Mouse (Mus musculus): ENCODE results near the gene Manf. TPM values are rescaled to one million over a fixed set of nuclear protein-coding genes. Genes with fewer than 3 reads are reported as not detected.

Gene Manf
- total and polyA plus RNA-seq, 3 experiments: 10.1 to 202 (median 178) TPM

- DNase-seq: no peak
- H3K79me2 ChIP-seq (replicated peaks; ENCODE audit: control insufficient read depth, insufficient read depth, low read length): no peaks in the 10 kb centered on the region
- H3K36me3 ChIP-seq (ENCODE audit: control insufficient read depth, insufficient read depth, low read length): peaks cover 2% of the 10 kb centered on the region
- 87% methylated on average over 11 of the region's 11 CpGs for WGBS
- H3K4me3 ChIP-seq: no peak overlapping the region
- H3K9ac ChIP-seq (ENCODE audit: low read depth, low read length): no peak overlapping the region
- TF ChIP-seq CTCF (IDR thresholded peaks at IDR 0.05) (no peak), POLR2A (IDR thresholded peaks at IDR 0.05; ENCODE audit: insufficient read depth, low read depth, low read length) (no peak), EP300 (IDR thresholded peaks at IDR 0.05; ENCODE audit: insufficient read depth, low read depth, low read length) (no peak)
- H3K27me3 ChIP-seq (ENCODE audit: control insufficient read depth, insufficient read depth, low read length): no peaks in the 10 kb centered on the region
- intact Hi-C loops (cut with DNase I): no loop called here
- no peaks in the 10 kb centered on the region for H3K4me1 ChIP-seq (ENCODE audit: control insufficient read depth, insufficient read depth, low read length)
- no peak overlapping the region for H3K27ac ChIP-seq
These were observed 33.7 kb downstream of the Manf start for GRCm38 (mm10) chr9:106858036-106858435.

GRCm38 (mm10) chr9:106856664-106857063, 35.1 kb downstream of the Manf start:
- TF ChIP-seq EP300 (IDR thresholded peaks at IDR 0.05; ENCODE audit: insufficient read depth, low read depth, low read length): no peak
- TF ChIP-seq CTCF (IDR thresholded peaks at IDR 0.05): peak; percentile 19; the same call in 1 of the 2 replicates
- no peaks in the 10 kb centered on the region for H3K79me2 ChIP-seq (replicated peaks; ENCODE audit: control insufficient read depth, insufficient read depth, low read length)
- peaks cover 2% of the 10 kb centered on the region for H3K36me3 ChIP-seq (ENCODE audit: control insufficient read depth, insufficient read depth, low read length)
- H3K27ac ChIP-seq: no peak overlapping the region
- no peak overlapping the region for H3K9ac ChIP-seq (ENCODE audit: low read depth, low read length)
- DNase-seq: no peak
- H3K4me1 ChIP-seq (ENCODE audit: control insufficient read depth, insufficient read depth, low read length): no peaks in the 10 kb centered on the region
- 85% methylated on average over 3 of the region's 3 CpGs for WGBS
- H3K4me3 ChIP-seq: no peak overlapping the region
- intact Hi-C loops (cut with DNase I): no loop called here
- no peaks in the 10 kb centered on the region for H3K27me3 ChIP-seq (ENCODE audit: control insufficient read depth, insufficient read depth, low read length)

DNA sequence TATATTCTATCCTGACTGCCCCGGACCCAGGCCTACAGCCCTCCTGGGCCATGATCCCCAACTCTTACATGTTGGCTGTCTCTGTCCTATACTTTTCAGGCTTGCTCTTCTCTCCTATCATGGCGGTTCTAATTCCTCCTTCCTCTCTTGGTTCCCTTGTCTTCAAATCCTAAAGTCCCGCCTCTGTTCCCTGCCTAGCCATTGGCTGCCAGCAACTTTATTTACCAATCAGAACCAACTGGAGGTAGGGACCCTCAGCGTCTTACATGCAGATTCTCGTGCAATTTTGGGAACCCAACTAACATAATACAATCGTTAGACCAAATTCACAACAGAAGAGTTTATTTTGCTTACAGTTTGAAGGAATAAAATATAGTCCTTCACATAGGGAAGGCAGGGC, 49.0 kb downstream of the Manf start:
- Histone ChIP-seq H3K79me2 (replicated peaks; ENCODE audit: control insufficient read depth, insufficient read depth, low read length) (no peaks in the 10 kb centered on the region), H3K27me3 (ENCODE audit: control insufficient read depth, insufficient read depth, low read length) (no peaks in the 10 kb centered on the region), H3K4me1 (ENCODE audit: control insufficient read depth, insufficient read depth, low read length) (no peaks in the 10 kb centered on the region), H3K9ac (ENCODE audit: low read depth, low read length) (no peak overlapping the region), H3K27ac (no peak overlapping the region), H3K36me3 (ENCODE audit: control insufficient read depth, insufficient read depth, low read length) (no peaks in the 10 kb centered on the region; the same call in 1 of the 2 replicates), H3K4me3 (no peak overlapping the region)
- intact Hi-C loops (cut with DNase I): no loop called here
- no peak for DNase-seq
- 92% methylated on average over 6 of the region's 6 CpGs for WGBS
- TF ChIP-seq CTCF (IDR thresholded peaks at IDR 0.05) (no peak), EP300 (IDR thresholded peaks at IDR 0.05; ENCODE audit: insufficient read depth, low read depth, low read length) (no peak), POLR2A (IDR thresholded peaks at IDR 0.05; ENCODE audit: insufficient read depth, low read depth, low read length) (no peak)

DNA sequence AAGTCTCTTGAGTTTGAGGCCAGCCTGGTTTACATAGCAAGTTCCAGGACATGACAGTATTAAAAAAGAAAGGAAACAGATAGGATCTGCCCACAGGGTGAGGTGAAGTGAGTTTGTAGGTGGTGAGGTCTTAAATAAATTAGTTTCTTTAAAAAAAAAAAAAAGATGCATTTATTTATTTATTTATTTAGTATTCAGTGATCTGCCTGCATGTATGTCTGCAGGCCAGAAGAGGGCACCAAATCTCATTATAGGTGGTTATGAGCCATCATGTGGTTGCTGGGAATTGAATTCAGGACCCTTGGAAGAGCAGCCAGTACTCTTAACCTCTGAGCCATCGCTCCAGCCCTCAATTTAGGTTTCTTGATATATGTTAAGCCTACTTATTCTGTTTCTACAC, 51.2 kb downstream of the Manf start:
- Histone ChIP-seq H3K79me2 (replicated peaks; ENCODE audit: control insufficient read depth, insufficient read depth, low read length) (no peaks in the 10 kb centered on the region), H3K4me3 (no peak overlapping the region), H3K4me1 (ENCODE audit: control insufficient read depth, insufficient read depth, low read length) (no peaks in the 10 kb centered on the region), H3K9ac (ENCODE audit: low read depth, low read length) (no peak overlapping the region), H3K27ac (no peak overlapping the region), H3K27me3 (ENCODE audit: control insufficient read depth, insufficient read depth, low read length) (no peaks in the 10 kb centered on the region), H3K36me3 (ENCODE audit: control insufficient read depth, insufficient read depth, low read length) (no peaks in the 10 kb centered on the region; the same call in 1 of the 2 replicates)
- intact Hi-C loops (cut with DNase I): no loop called here
- 100% methylated on average over 1 of the region's 1 CpGs for WGBS
- TF ChIP-seq POLR2A (IDR thresholded peaks at IDR 0.05; ENCODE audit: insufficient read depth, low read depth, low read length): no peak
- peak; percentile 59 for TF ChIP-seq CTCF (IDR thresholded peaks at IDR 0.05)
- no peak for DNase-seq

- intact Hi-C loops (cut with DNase I): loop anchor here (1.0 kb wide), 1 partner anchor 65 kb away; the partner anchor contains the start of gene Rbm15b
- TF ChIP-seq EP300 (IDR thresholded peaks at IDR 0.05; ENCODE audit: insufficient read depth, low read depth, low read length) (no peak), CTCF (IDR thresholded peaks at IDR 0.05) (no peak), POLR2A (IDR thresholded peaks at IDR 0.05; ENCODE audit: insufficient read depth, low read depth, low read length) (peak; percentile 41; the same call in 1 of the 2 replicates)
- Histone ChIP-seq H3K79me2 (replicated peaks; ENCODE audit: control insufficient read depth, insufficient read depth, low read length) (no peaks in the 10 kb centered on the region), H3K4me3 (peak overlapping the region; percentile 59), H3K36me3 (ENCODE audit: control insufficient read depth, insufficient read depth, low read length) (no peaks in the 10 kb centered on the region), H3K4me1 (ENCODE audit: control insufficient read depth, insufficient read depth, low read length) (no peaks in the 10 kb centered on the region), H3K27ac (peak overlapping the region; percentile 78), H3K9ac (ENCODE audit: low read depth, low read length) (peak overlapping the region; percentile 73), H3K27me3 (ENCODE audit: control insufficient read depth, insufficient read depth, low read length) (no peaks in the 10 kb centered on the region)
- peak; percentile 85 to 90 for DNase-seq
- WGBS: under 1% methylated on average over 32 of the region's 32 CpGs
These were observed 69.2 kb downstream of the Manf start for GRCm38 (mm10) chr9:106822381-106823104.

DNA sequence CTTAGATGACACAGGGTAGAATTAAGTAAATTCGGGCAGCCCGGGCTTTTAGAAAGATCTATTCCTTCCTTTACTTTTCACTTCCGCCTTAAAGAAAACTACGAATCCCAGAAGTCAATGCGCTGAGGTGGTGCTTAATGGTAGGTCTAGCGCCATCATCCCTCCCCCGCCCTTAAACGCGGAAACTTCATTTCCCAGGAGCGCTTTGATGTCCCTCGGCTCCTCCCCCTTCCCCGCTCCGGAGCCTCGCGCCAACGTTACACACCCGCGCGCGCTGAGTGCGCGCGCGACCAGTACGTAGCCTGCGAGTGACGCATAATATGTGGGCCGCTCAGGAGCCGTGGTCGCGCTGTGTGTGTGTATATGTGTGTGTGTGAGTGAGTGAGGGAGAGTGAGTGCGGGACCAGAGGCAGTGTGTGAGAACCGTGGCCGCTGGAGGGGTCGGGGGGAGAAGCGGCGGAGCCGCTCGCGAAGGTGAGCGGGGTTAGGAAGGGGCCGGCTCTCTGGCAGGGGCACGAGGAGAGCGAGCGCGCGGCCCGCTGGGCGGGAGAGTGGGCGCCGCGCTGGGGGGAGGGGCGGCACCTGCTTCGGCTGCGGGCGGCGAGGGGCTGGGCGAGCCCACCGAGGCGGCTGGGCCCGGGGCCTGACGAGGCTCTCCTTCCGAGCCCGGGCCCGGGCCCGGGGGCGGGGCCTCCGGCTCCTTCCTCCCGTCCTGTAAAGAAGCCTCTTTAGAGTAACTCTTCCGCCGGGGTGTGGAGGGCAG, 70.0 kb downstream of the Manf start, which contains the start of gene Dcaf1:
Gene Dcaf1, plus strand, starts transcription at position 257 of the 763 bp plus-strand sequence.
- no peaks in the 10 kb centered on the region for H3K36me3 ChIP-seq (ENCODE audit: control insufficient read depth, insufficient read depth, low read length)
- peak within 1 kb of the TSS; percentile 59 for H3K4me3 ChIP-seq
- H3K4me1 ChIP-seq (ENCODE audit: control insufficient read depth, insufficient read depth, low read length): no peaks in the 10 kb centered on the region
- peak; percentile 85 to 94 for DNase-seq
- peak within 1 kb of the TSS; percentile 73 for H3K9ac ChIP-seq (ENCODE audit: low read depth, low read length)
- intact Hi-C loops (cut with DNase I): loop anchor here (1.0 kb wide), 2 partner anchors 32 to 66 kb away; partner anchors contain the start of genes Rad54l2 and Rbm15b
- TF ChIP-seq POLR2A (IDR thresholded peaks at IDR 0.05; ENCODE audit: insufficient read depth, low read depth, low read length) (peak; percentile 56), EP300 (IDR thresholded peaks at IDR 0.05; ENCODE audit: insufficient read depth, low read depth, low read length) (no peak; the same call in 1 of the 2 replicates), CTCF (IDR thresholded peaks at IDR 0.05) (peak; percentile 21; the same call in 1 of the 2 replicates)
- WGBS: under 1% methylated on average over 66 of the region's 71 CpGs
- no peaks in the 10 kb centered on the region for H3K79me2 ChIP-seq (replicated peaks; ENCODE audit: control insufficient read depth, insufficient read depth, low read length)
- no peaks in the 10 kb centered on the region for H3K27me3 ChIP-seq (ENCODE audit: control insufficient read depth, insufficient read depth, low read length)
- peak within 1 kb of the TSS; percentile 78 for H3K27ac ChIP-seq
